Mouse (Mus musculus) limb, embryonic 12.5 days (tissue): ENCODE data around the gene Cct7. TPM values are rescaled to one million over a fixed set of nuclear protein-coding genes. Genes with fewer than 3 reads are reported as not detected.
A peak's percentile ranks its signal among the peaks of the same experiment; 100 is the strongest.

ENCODE experiments used
- ATAC-seq: fragments of 200-750 bp; cut with Nextera tagmentation; 2 replicates; pipeline ENCODE4 v1.8.0; 2017; ENCODE audit warnings: low read depth, moderate TSS enrichment; ENCODE audit not compliant: insufficient number of reproducible peaks, insufficient read depth, low FRiP score, low TSS enrichment
- H3K27ac ChIP-seq: fragments of 300-500 bp; sonication (generic); 2 replicates; pipeline ENCODE4 v1.5.1; 2016; ENCODE audit warnings: mild to moderate bottlenecking, moderate library complexity
- H3K27me3 ChIP-seq: fragments of 300-500 bp; sonication (generic); 2 replicates; pipeline ENCODE4 v1.6.1; 2016; ENCODE audit warnings: mild to moderate bottlenecking, moderate library complexity
- H3K36me3 ChIP-seq: fragments of 300-500 bp; sonication (generic); 2 replicates; pipeline ENCODE4 v1.6.1; 2016; ENCODE audit warnings: mild to moderate bottlenecking, moderate library complexity
- H3K4me1 ChIP-seq: fragments of 300-500 bp; sonication (generic); replicated peaks from 2 replicates; pipeline ENCODE4 v1.6.1; 2016
- H3K4me2 ChIP-seq: fragments of 300-500 bp; sonication (generic); 2 replicates; pipeline ENCODE4 v1.6.1; 2016; ENCODE audit warnings: mild to moderate bottlenecking, moderate library complexity
- H3K4me3 ChIP-seq: fragments of 300-500 bp; sonication (generic); replicated peaks from 2 replicates; pipeline ENCODE4 v1.5.1; 2016; ENCODE audit warnings: mild to moderate bottlenecking
- H3K9ac ChIP-seq: fragments of 300-500 bp; sonication (generic); replicated peaks from 2 replicates; pipeline ENCODE4 v1.6.1; 2016; ENCODE audit warnings: mild to moderate bottlenecking, moderate library complexity
- H3K9me3 ChIP-seq: fragments of 300-500 bp; sonication (generic); 2 replicates; pipeline ENCODE4 v1.6.1; 2016; ENCODE audit warnings: mild to moderate bottlenecking, moderate library complexity
- WGBS: fragments of 180-500 bp; shearing (Covaris S2); methylation state at CpG from one replicate; pipeline ENCODE4 v1.1.7; 2016; 5-methylcytosine and 5-hydroxymethylcytosine counted together
- polyA plus RNA-seq: library from polyadenylated mRNA; unstranded; fragments of >200 nt; fragmentation: Nextera tagmentation; extraction: Ambion mirVana; gene quantifications from 2 replicates; pipeline ENCODE4 v1.2.1, GENCODE M21; 2016

The Cct7 gene
- polyA plus RNA-seq, 1 experiment from 2014 or later, result 557 TPM

GRCm38 (mm10) chr6:85483843-85484721, 32.8 kb downstream of the Cct7 start:
- Histone ChIP-seq H3K27me3 (peaks cover 85% of the 10 kb centered on the region), H3K36me3 (no peaks in the 10 kb centered on the region), H3K9ac (peak overlapping the region; percentile 45; the same call in 1 of the 2 replicates), H3K27ac (no peak overlapping the region), H3K9me3 (no peaks in the 10 kb centered on the region), H3K4me2 (peak overlapping the region; percentile 69), H3K4me3 (peak overlapping the region; percentile 46), H3K4me1 (peaks cover 19% of the 10 kb centered on the region)
- WGBS, result 3% methylated on average over 92 of the region's 92 CpGs
- ATAC-seq, result no peak; the same call in 1 of the 2 replicates

GRCm38 (mm10) chr6:85485738-85486137, 34.4 kb downstream of the Cct7 start:
- 70% methylated on average over 2 of the region's 2 CpGs for WGBS
- no peaks in the 10 kb centered on the region for H3K9me3 ChIP-seq
- ATAC-seq, result no peak
- H3K27me3 ChIP-seq, result peaks cover 71% of the 10 kb centered on the region
- no peak overlapping the region for H3K4me2 ChIP-seq
- H3K4me3 ChIP-seq, result no peak overlapping the region
- H3K4me1 ChIP-seq, result peaks cover 36% of the 10 kb centered on the region
- H3K27ac ChIP-seq, result no peak overlapping the region
- no peaks in the 10 kb centered on the region for H3K36me3 ChIP-seq
- no peak overlapping the region for H3K9ac ChIP-seq

GRCm38 (mm10) chr6:85488510-85488909, 37.2 kb downstream of the Cct7 start:
- H3K4me2 ChIP-seq, result no peak overlapping the region
- no peaks in the 10 kb centered on the region for H3K9me3 ChIP-seq
- no peak overlapping the region for H3K4me3 ChIP-seq
- ATAC-seq, result no peak
- WGBS, result 86% methylated on average over 4 of the region's 4 CpGs
- H3K27me3 ChIP-seq, result peaks cover 43% of the 10 kb centered on the region
- no peak overlapping the region for H3K9ac ChIP-seq
- no peaks in the 10 kb centered on the region for H3K36me3 ChIP-seq
- no peak overlapping the region for H3K27ac ChIP-seq
- peaks cover 48% of the 10 kb centered on the region for H3K4me1 ChIP-seq

GRCm38 (mm10) chr6:85489717-85490116, 38.4 kb downstream of the Cct7 start:
- Histone ChIP-seq H3K9ac (no peak overlapping the region), H3K4me3 (no peak overlapping the region), H3K27me3 (peaks cover 36% of the 10 kb centered on the region), H3K9me3 (no peaks in the 10 kb centered on the region), H3K4me2 (no peak overlapping the region), H3K27ac (no peak overlapping the region), H3K36me3 (no peaks in the 10 kb centered on the region), H3K4me1 (peaks cover 36% of the 10 kb centered on the region)
- 75% methylated on average over 3 of the region's 3 CpGs for WGBS
- no peak for ATAC-seq

GRCm38 (mm10) chr6:85490252-85490651, 38.9 kb downstream of the Cct7 start:
- no peak for ATAC-seq
- Histone ChIP-seq H3K4me2 (no peak overlapping the region), H3K36me3 (no peaks in the 10 kb centered on the region), H3K9ac (no peak overlapping the region), H3K4me3 (no peak overlapping the region), H3K4me1 (peaks cover 34% of the 10 kb centered on the region), H3K27ac (no peak overlapping the region), H3K27me3 (peaks cover 30% of the 10 kb centered on the region), H3K9me3 (no peaks in the 10 kb centered on the region)
- 83% methylated on average over 4 of the region's 4 CpGs for WGBS

- no peaks in the 10 kb centered on the region for H3K9me3 ChIP-seq
- H3K27ac ChIP-seq, result no peak overlapping the region
- peaks cover 34% of the 10 kb centered on the region for H3K4me1 ChIP-seq
- 20% methylated on average over 3 of the region's 3 CpGs for WGBS
- H3K4me3 ChIP-seq, result no peak overlapping the region
- H3K36me3 ChIP-seq, result no peaks in the 10 kb centered on the region
- ATAC-seq, result peak; percentile 66
- H3K9ac ChIP-seq, result no peak overlapping the region
- H3K4me2 ChIP-seq, result no peak overlapping the region
- peaks cover 17% of the 10 kb centered on the region; the same call in 1 of the 2 replicates for H3K27me3 ChIP-seq
Measured at GRCm38 (mm10) chr6:85491606-85492005, 40.3 kb downstream of the Cct7 start.

GRCm38 (mm10) chr6:85496976-85497375, 45.7 kb downstream of the Cct7 start:
- no peak overlapping the region for H3K27ac ChIP-seq
- peaks cover 10% of the 10 kb centered on the region for H3K4me1 ChIP-seq
- H3K4me3 ChIP-seq, result no peak overlapping the region
- no peaks in the 10 kb centered on the region for H3K36me3 ChIP-seq
- no peak for ATAC-seq
- H3K9ac ChIP-seq, result no peak overlapping the region
- no peaks in the 10 kb centered on the region for H3K9me3 ChIP-seq
- no peak overlapping the region for H3K4me2 ChIP-seq
- peaks cover 24% of the 10 kb centered on the region for H3K27me3 ChIP-seq

- ATAC-seq, result no peak
- no peak overlapping the region for H3K4me3 ChIP-seq
- H3K27me3 ChIP-seq, result peaks cover 36% of the 10 kb centered on the region
- H3K4me2 ChIP-seq, result no peak overlapping the region
- no peaks in the 10 kb centered on the region for H3K9me3 ChIP-seq
- no peak overlapping the region for H3K9ac ChIP-seq
- peaks cover 14% of the 10 kb centered on the region for H3K4me1 ChIP-seq
- H3K27ac ChIP-seq, result no peak overlapping the region
- 59% methylated on average over 9 of the region's 9 CpGs for WGBS
- H3K36me3 ChIP-seq, result no peaks in the 10 kb centered on the region
Measured at GRCm38 (mm10) chr6:85498147-85498546, 46.8 kb downstream of the Cct7 start.

- H3K4me3 ChIP-seq, result no peak overlapping the region
- H3K4me1 ChIP-seq, result peaks cover 17% of the 10 kb centered on the region
- WGBS, result 59% methylated on average over 1 of the region's 1 CpGs
- no peak overlapping the region for H3K9ac ChIP-seq
- no peak overlapping the region for H3K27ac ChIP-seq
- H3K4me2 ChIP-seq, result no peak overlapping the region
- no peaks in the 10 kb centered on the region for H3K9me3 ChIP-seq
- H3K36me3 ChIP-seq, result no peaks in the 10 kb centered on the region
- peaks cover 54% of the 10 kb centered on the region for H3K27me3 ChIP-seq
- no peak for ATAC-seq
Measured at GRCm38 (mm10) chr6:85500416-85500815, 49.1 kb downstream of the Cct7 start.

GRCm38 (mm10) chr6:85501571-85502102, 50.3 kb downstream of the Cct7 start:
- peaks cover 17% of the 10 kb centered on the region for H3K4me1 ChIP-seq
- H3K36me3 ChIP-seq, result no peaks in the 10 kb centered on the region
- peak overlapping the region; percentile 75; the same call in 1 of the 2 replicates for H3K9ac ChIP-seq
- ATAC-seq, result no peak
- peaks cover 58% of the 10 kb centered on the region for H3K27me3 ChIP-seq
- peak overlapping the region; percentile 74 for H3K4me3 ChIP-seq
- H3K27ac ChIP-seq, result 0 out of 2 replicates have a peak overlapping the region, but pooled peaks have one; percentile 50
- 9% methylated on average over 6 of the region's 6 CpGs for WGBS
- peak overlapping the region; percentile 94 for H3K4me2 ChIP-seq
- H3K9me3 ChIP-seq, result no peaks in the 10 kb centered on the region

- peak; percentile 72 for ATAC-seq
- peak overlapping the region; percentile 75 for H3K9ac ChIP-seq
- peak overlapping the region; percentile 94 for H3K4me2 ChIP-seq
- 0 out of 2 replicates have a peak overlapping the region, but pooled peaks have one; percentile 50 for H3K27ac ChIP-seq
- H3K27me3 ChIP-seq, result peaks cover 60% of the 10 kb centered on the region
- no peaks in the 10 kb centered on the region for H3K9me3 ChIP-seq
- H3K36me3 ChIP-seq, result no peaks in the 10 kb centered on the region
- H3K4me3 ChIP-seq, result peak overlapping the region; percentile 74
- H3K4me1 ChIP-seq, result peaks cover 17% of the 10 kb centered on the region
- under 1% methylated on average over 35 of the region's 37 CpGs for WGBS
Measured at GRCm38 (mm10) chr6:85502103-85502910, 51.0 kb downstream of the Cct7 start.
